In genomic region chr2:26093897-26094296, GRCm38 (mm10) we compare ENCODE assay signal across 20 mouse cellular contexts. TPM values are rescaled to one million over a fixed set of nuclear protein-coding genes. Genes with fewer than 3 reads are reported as not detected.
DNase-seq lines count a peak whose midpoint lies in the region; ATAC-seq lines count a peak whose summit lies in the region.
"Had no signal": no experiment of that assay in that cellular context is flagged by ENCODE, and none has a peak within 500 bp of the region (broad histone marks: within the 10 kb centered on the region; RNA-seq: fewer than 3 reads in every experiment).

No protein-coding gene starts in this region.

- H3K4me2 ChIP-seq in kidney, embryonic 14.5 days (replicated peaks; ENCODE audit: low read depth, low read length) = no peak overlapping the region
- no peak overlapping the region for H3K4me2 ChIP-seq in kidney, embryonic 16.5 days (replicated peaks; ENCODE audit: low read depth, low read length)
- no peak overlapping the region for H3K4me2 ChIP-seq in forebrain, embryonic 13.5 days
- H3K4me2 ChIP-seq: forebrain, embryonic 15.5 days; heart, embryonic 11.5 days; heart, embryonic 15.5 days; hindbrain, embryonic 13.5 days had no signal

- H3K27me3 ChIP-seq in kidney, embryonic 14.5 days (ENCODE audit: control insufficient read depth, insufficient read depth, low read length) = peaks cover 14% of the 10 kb centered on the region; the same call in 1 of the 2 replicates
- H3K27me3 ChIP-seq in kidney, embryonic 16.5 days (ENCODE audit: insufficient read depth, low read length) = no peaks in the 10 kb centered on the region
- H3K27me3 ChIP-seq in forebrain, embryonic 13.5 days = peaks cover 3% of the 10 kb centered on the region; the same call in 1 of the 2 replicates
- H3K27me3 ChIP-seq: forebrain, embryonic 15.5 days had no signal

- H3K9ac ChIP-seq in kidney, embryonic 14.5 days (ENCODE audit: low read depth, low read length) = no peak overlapping the region
- H3K9ac ChIP-seq in kidney, embryonic 16.5 days (replicated peaks; ENCODE audit: low read length) = no peak overlapping the region
- H3K9ac ChIP-seq in forebrain, embryonic 13.5 days = no peak overlapping the region
- H3K9ac ChIP-seq: forebrain, embryonic 15.5 days; heart, embryonic 15.5 days; hindbrain, embryonic 13.5 days had no signal

- no peak for ATAC-seq in kidney, embryonic 14.5 days (ENCODE audit: low FRiP score, low TSS enrichment)
- no peak for ATAC-seq in kidney, embryonic 16.5 days (ENCODE audit: low FRiP score, low TSS enrichment)
- no peak for ATAC-seq in forebrain, embryonic 13.5 days
- no peak for ATAC-seq in erythroid progenitor cell, adult 5-6 weeks (replicated peaks; ENCODE audit: low FRiP score, poor library complexity, severe bottlenecking)
- ATAC-seq: forebrain, embryonic 15.5 days had no signal

- 77% methylated on average over 7 of the region's 7 CpGs for WGBS in kidney, embryonic 14.5 days
- 71% methylated on average over 7 of the region's 7 CpGs for whole genome bisulfite sequencing in kidney, embryonic 16.5 days
- 83% methylated on average over 7 of the region's 7 CpGs for WGBS in forebrain, embryonic 13.5 days

- peaks cover 13% of the 10 kb centered on the region for H3K4me1 ChIP-seq in kidney, embryonic 14.5 days (ENCODE audit: control insufficient read depth, insufficient read depth, low read length)
- peaks cover 20% of the 10 kb centered on the region for H3K4me1 ChIP-seq in kidney, embryonic 16.5 days (ENCODE audit: insufficient read depth, low read length)
- H3K4me1 ChIP-seq in forebrain, embryonic 13.5 days = peaks cover 35% of the 10 kb centered on the region

- no peaks in the 10 kb centered on the region for H3K36me3 ChIP-seq in kidney, embryonic 14.5 days (ENCODE audit: control insufficient read depth, insufficient read depth, low read length)
- 0 out of 2 replicates have a peak, but pooled peaks cover 4% of the 10 kb centered on the region for H3K36me3 ChIP-seq in kidney, embryonic 16.5 days (ENCODE audit: insufficient read depth, low read length)
- peaks cover 9% of the 10 kb centered on the region; the same call in 1 of the 2 replicates for H3K36me3 ChIP-seq in forebrain, embryonic 13.5 days (ENCODE audit: poor library complexity, severe bottlenecking)
- H3K36me3 ChIP-seq: embryonic facial prominence, embryonic 10.5 days; forebrain, embryonic 15.5 days; hindbrain, embryonic 13.5 days had no signal

- peak; percentile 68 for DNase-seq in kidney, adult 18-20 months
- peak; percentile 58 to 65 for DNase-seq in kidney, adult 8-10 months
- peak; percentile 63 to 72 for DNase-seq in kidney, postnatal 36 days
- DNase-seq in lung, postnatal 25 days (ENCODE audit: low spot score) = no peak
- DNase-seq: adrenal gland, adult 2 months; adrenal gland, postnatal 25 days; cerebellum, adult 18-20 months; cerebellum, adult 9-11 months; gastrocnemius, postnatal 25 days; heart, postnatal 14 days had no signal

- no peak overlapping the region for H3K27ac ChIP-seq in kidney, embryonic 14.5 days (ENCODE audit: low read depth, low read length)
- peak overlapping the region; percentile 47 for H3K27ac ChIP-seq in kidney, embryonic 16.5 days (ENCODE audit: low read length)
- H3K27ac ChIP-seq in forebrain, embryonic 13.5 days = no peak overlapping the region
- H3K27ac ChIP-seq: embryonic facial prominence, embryonic 10.5 days; forebrain, embryonic 10.5 days; forebrain, embryonic 15.5 days; heart, embryonic 15.5 days; hindbrain, embryonic 13.5 days had no signal

- H3K4me3 ChIP-seq in kidney, embryonic 14.5 days (ENCODE audit: low read length) = no peak overlapping the region
- no peak overlapping the region for H3K4me3 ChIP-seq in kidney, embryonic 16.5 days (ENCODE audit: low read length)
- no peak overlapping the region for H3K4me3 ChIP-seq in forebrain, embryonic 13.5 days
- H3K4me3 ChIP-seq: embryonic facial prominence, embryonic 10.5 days; forebrain, embryonic 10.5 days; forebrain, embryonic 15.5 days; heart, embryonic 15.5 days; hindbrain, embryonic 13.5 days had no signal

- no peaks in the 10 kb centered on the region for H3K9me3 ChIP-seq in kidney, embryonic 14.5 days (ENCODE audit: control insufficient read depth, low read length)
- no peaks in the 10 kb centered on the region for H3K9me3 ChIP-seq in kidney, embryonic 16.5 days (ENCODE audit: low read length)
- no peaks in the 10 kb centered on the region for H3K9me3 ChIP-seq in forebrain, embryonic 13.5 days (replicated peaks)
- H3K9me3 ChIP-seq: embryonic facial prominence, embryonic 10.5 days; forebrain, embryonic 10.5 days; forebrain, embryonic 15.5 days; heart, embryonic 15.5 days; hindbrain, embryonic 13.5 days had no signal

RNA-seq across cellular contexts. Expression of gene Nacc2, which starts 29.1 kb away (rescaled TPM):
- polyA plus RNA-seq in kidney, embryonic 14.5 days (2014; fragmentation: Nextera tagmentation; extraction: Ambion mirVana) = 3.7 and 6.6 TPM in 2 replicates
- polyA plus RNA-seq in kidney, embryonic 16.5 days (2015; fragmentation: Nextera tagmentation; extraction: Ambion mirVana) = 12.7 and 13.3 TPM in 2 replicates
- 9.4 and 10.6 TPM in 2 replicates for polyA plus RNA-seq in forebrain, embryonic 13.5 days (2015; fragmentation: Nextera tagmentation; extraction: Ambion mirVana)
- total RNA-seq in erythroid progenitor cell, adult 5-6 weeks (2015; ENCODE audit: low replicate concordance) = 0.42 TPM in 1 of 2 replicates, not detected in the other
- 0.64 and 0.68 TPM in 2 replicates for total RNA-seq in erythroid progenitor cell, adult 5-6 weeks (2017; ENCODE audit: low replicate concordance)
